Mouse (Mus musculus) cortical plate, adult 2 months (tissue): ENCODE data around the gene Gorab. TPM values are rescaled to one million over a fixed set of nuclear protein-coding genes. Genes with fewer than 3 reads are reported as not detected.

ENCODE experiments used
- H3K27ac ChIP-seq: fragments of 200-500 bp; 2 replicates; pipeline ENCODE4 v1.5.1; 2012; ENCODE audit warnings: low read length, control low read depth, inconsistent platforms; ENCODE audit not compliant: insufficient read depth
- H3K4me1 ChIP-seq: fragments of 200-500 bp; 2 replicates; pipeline ENCODE4 v1.6.1; 2011; ENCODE audit warnings: low read length; ENCODE audit not compliant: control insufficient read depth, insufficient read depth
- H3K4me3 ChIP-seq: fragments of 200-500 bp; 2 replicates; pipeline ENCODE4 v1.5.1; 2011; ENCODE audit warnings: mild to moderate bottlenecking, low read length, control low read depth; ENCODE audit not compliant: insufficient read depth
- CTCF ChIP-seq: fragments of 200-500 bp; IDR thresholded peaks from 2 replicates; pipeline ENCODE4 v1.5.1; 2011; ENCODE audit warnings: mild to moderate bottlenecking, control low read depth, low read length; ENCODE audit not compliant: insufficient read depth; ENCODE audit errors: extremely low read depth
- POLR2A ChIP-seq: fragments of 200-500 bp; IDR thresholded peaks from 2 replicates; pipeline ENCODE4 v1.6.1; 2011; ENCODE audit warnings: mild to moderate bottlenecking, low read length, control low read depth; ENCODE audit not compliant: insufficient read depth; ENCODE audit errors: extremely low read depth
- polyA plus RNA-seq: library from polyadenylated mRNA; depleted of rRNA; stranded (reverse); fragments of >200 nt; gene quantifications from 2 replicates; pipeline ENCODE4 v1.2.3, GENCODE M21; 2012

Gorab gene
- polyA plus RNA-seq, 1 experiment: 7.3 TPM

DNA sequence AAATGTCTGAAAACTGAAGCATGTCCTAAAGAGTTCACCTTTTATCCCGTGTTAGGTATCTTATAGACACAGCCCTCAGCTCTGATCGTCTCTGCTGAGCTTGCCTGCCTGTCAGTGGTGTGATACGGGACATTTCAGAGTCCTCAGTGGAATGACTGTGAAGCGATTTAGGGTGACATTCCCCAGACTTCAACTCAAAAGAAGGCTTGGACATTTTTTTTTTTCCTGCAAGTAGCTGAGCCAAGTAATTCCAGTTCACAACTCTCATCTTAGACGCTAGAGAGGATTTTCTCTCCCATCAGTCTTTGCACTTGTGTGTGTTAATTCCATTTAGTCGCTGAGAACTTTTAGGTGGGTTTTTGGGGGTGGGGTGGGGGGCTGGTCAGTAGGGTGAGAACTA lies 42.7 kb downstream of the Gorab start:
- no peak overlapping the region for H3K4me3 ChIP-seq
- H3K27ac ChIP-seq: no peak overlapping the region
- TF ChIP-seq POLR2A (no peak), CTCF (no peak)
- no peaks in the 10 kb centered on the region for H3K4me1 ChIP-seq

- Histone ChIP-seq H3K4me1 (no peaks in the 10 kb centered on the region), H3K27ac (no peak overlapping the region), H3K4me3 (no peak overlapping the region)
- TF ChIP-seq CTCF (no peak), POLR2A (no peak)
Measured at GRCm38 (mm10) chr1:163359521-163359920, 43.9 kb downstream of the Gorab start.

DNA sequence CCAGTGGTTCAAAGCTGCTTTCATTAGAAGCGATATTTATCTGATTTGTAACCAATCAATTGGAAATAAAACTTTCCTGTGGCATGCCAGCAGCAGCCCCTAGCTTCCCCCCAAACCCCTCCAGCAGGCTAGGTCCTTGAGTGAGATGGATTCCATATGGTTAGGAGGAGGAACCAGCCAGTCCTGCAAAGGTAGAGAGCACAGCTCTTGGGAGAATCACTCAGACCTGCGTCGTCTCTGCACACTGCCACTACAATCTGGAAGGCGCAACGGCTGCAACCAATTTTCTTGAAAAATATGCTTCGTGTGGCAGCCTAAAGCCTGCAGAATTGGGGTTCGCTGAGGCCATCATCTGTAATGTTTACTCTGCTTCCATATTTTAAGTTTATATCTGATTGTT lies 45.3 kb downstream of the Gorab start:
- Histone ChIP-seq H3K27ac (no peak overlapping the region), H3K4me1 (no peaks in the 10 kb centered on the region), H3K4me3 (no peak overlapping the region)
- TF ChIP-seq POLR2A (no peak), CTCF (no peak)

- H3K4me1 ChIP-seq: no peaks in the 10 kb centered on the region
- H3K4me3 ChIP-seq: no peak overlapping the region
- no peak overlapping the region for H3K27ac ChIP-seq
- TF ChIP-seq POLR2A: no peak
- no peak for TF ChIP-seq CTCF
Measured at GRCm38 (mm10) chr1:163357733-163358132, 45.7 kb downstream of the Gorab start.

- H3K27ac ChIP-seq: no peak overlapping the region
- TF ChIP-seq CTCF (no peak), POLR2A (no peak)
- no peaks in the 10 kb centered on the region for H3K4me1 ChIP-seq
- H3K4me3 ChIP-seq: no peak overlapping the region
Measured at GRCm38 (mm10) chr1:163356167-163356566, 47.3 kb downstream of the Gorab start.

GRCm38 (mm10) chr1:163355626-163356156 lies 47.8 kb downstream of the Gorab start:
- no peak overlapping the region for H3K27ac ChIP-seq
- TF ChIP-seq CTCF: no peak
- TF ChIP-seq POLR2A: no peak
- H3K4me3 ChIP-seq: no peak overlapping the region
- H3K4me1 ChIP-seq: no peaks in the 10 kb centered on the region

DNA sequence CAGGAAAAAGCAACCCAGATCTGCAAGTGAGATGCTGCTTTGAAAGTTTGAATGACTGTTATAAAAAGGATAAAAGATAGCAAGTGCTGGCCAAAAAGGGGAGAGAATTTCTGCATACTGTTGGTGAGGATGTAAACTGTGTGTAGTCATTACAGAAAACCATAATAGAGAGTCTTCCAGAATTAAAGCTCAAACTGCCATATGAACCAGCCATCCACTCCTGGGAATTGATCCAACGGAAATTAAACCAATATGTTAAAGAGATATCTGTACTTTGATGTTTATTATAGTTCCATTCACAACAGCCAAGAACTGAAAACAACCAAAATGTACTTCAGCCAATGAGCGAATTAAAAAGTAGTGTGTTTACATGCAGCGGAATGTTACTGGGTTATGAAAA lies 52.5 kb downstream of the Gorab start:
- no peak overlapping the region for H3K27ac ChIP-seq
- H3K4me3 ChIP-seq: no peak overlapping the region
- H3K4me1 ChIP-seq: no peaks in the 10 kb centered on the region
- TF ChIP-seq CTCF (no peak), POLR2A (no peak)

GRCm38 (mm10) chr1:163345541-163345940 lies 57.9 kb downstream of the Gorab start:
- Histone ChIP-seq H3K27ac (no peak overlapping the region), H3K4me1 (no peaks in the 10 kb centered on the region), H3K4me3 (no peak overlapping the region)
- TF ChIP-seq POLR2A (no peak), CTCF (no peak)

- no peak overlapping the region for H3K27ac ChIP-seq
- H3K4me1 ChIP-seq: no peaks in the 10 kb centered on the region
- TF ChIP-seq CTCF: no peak
- no peak for TF ChIP-seq POLR2A
- no peak overlapping the region for H3K4me3 ChIP-seq
Measured at GRCm38 (mm10) chr1:163344931-163345330, 58.5 kb downstream of the Gorab start.

DNA sequence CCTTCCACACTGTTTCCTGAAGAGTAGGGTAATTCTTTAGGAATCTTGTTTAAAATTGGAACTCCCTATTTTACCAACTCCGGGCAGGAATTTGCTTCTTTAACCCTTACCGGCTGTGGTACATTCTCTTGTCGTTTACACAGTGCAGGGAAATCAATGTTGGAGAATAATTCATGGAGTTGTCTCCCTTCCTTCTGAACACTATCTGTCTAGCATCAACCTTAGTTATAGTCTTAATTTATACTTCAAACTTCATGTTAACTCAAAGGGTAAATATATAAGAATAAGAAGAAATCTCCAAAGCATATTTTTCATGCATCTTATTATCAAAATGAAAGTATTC lies 64.3 kb downstream of the Gorab start:
- no peaks in the 10 kb centered on the region for H3K4me1 ChIP-seq
- H3K4me3 ChIP-seq: no peak overlapping the region
- TF ChIP-seq POLR2A (no peak), CTCF (no peak)
- H3K27ac ChIP-seq: no peak overlapping the region

DNA sequence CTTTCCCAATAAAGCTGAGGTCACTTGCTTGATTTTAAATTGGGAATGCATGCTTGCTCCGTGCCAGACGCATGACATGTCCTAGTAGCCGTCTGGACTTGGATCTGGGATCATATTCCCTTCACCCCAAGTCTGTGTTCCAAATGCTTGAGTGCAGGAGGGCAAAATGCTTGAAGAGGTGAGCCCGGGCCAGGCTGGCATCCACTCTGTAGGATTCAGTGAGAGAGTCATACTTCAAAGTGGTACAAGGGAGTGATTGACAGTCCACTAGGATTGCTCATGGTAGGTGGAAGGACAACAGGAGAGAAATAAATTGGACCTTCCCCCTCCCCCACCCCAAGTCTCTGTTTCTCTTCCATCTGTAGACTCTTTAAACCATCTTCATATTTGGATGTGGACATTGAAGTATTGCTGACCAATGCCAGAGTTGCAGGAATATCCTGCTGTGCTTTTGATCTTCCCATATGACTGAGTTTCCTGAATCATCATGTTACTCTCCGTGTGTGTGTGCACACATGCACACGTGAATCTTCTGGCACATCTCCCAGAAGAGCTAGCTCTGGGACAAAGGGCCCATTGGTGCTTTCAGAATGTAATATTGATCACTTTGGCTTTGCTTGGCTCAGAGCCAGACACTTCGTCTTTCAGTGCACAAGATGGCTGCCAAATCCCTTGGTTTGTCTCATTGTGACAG lies 64.8 kb downstream of the Gorab start:
- TF ChIP-seq CTCF (no peak), POLR2A (no peak)
- Histone ChIP-seq H3K4me3 (no peak overlapping the region), H3K27ac (no peak overlapping the region), H3K4me1 (no peaks in the 10 kb centered on the region)
